Mouse (Mus musculus) brain, embryonic 18.5 days (tissue): ENCODE data around the gene Nadk2.

Source experiments
- DNase-seq: peaks from one replicate; pipeline ENCODE4 v3.0.0-alpha.2; 2012; ENCODE audit warnings: low read depth, low spot score

Nadk2 gene

DNA sequence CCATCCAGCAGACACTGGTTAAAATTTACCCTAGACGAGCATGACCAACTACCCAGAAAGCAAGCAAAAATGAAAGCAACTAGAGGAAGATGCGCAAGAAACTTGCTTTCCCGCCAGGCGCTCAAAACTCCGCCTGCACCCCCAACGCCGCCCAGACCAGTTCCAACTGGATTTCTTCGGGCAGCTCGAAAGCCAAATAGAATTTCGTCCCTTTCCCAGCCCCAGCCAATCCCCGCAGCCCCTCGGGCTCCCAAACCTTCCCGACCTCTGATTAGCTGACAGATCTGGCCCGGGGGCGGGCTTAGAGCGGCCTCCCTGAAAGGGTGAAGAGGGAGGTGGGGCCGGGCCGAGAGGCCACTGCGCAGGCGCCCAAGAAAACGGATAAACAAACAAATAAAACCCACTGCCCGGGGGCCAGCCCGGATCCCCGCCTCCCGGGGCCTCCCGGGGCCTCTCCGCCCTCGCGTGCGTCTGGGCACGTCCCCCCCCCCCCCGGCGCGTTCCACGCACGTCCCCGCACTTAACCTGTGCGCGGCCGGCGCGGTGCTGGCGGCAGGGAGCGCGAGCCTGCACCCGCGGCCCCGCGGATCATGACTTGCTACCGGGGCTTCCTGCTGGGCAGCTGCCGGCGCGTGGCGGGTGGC is at the start of gene Nadk2:
TSS of gene Nadk2 (plus strand) at position 349 of the 644 bp plus-strand sequence.
- peak; percentile 97 for DNase-seq

DNA sequence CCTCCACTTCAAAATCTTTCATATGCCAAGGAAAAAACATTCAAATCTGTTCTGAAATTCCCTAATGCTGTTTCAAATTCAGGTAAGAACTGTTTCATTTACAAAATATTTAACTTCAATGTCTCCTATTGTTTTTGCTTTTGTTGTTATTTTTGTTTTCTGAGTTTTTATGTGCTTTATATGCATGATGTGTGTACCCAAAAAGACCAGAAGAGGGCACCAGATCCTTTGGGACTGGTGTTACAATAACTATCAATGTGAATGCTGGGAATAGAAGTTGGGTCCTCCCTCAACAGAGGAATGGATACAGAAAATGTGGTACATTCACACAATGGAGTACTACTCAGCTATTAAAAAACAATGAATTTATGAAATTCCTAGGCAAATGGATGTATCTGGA is 15.4 kb upstream of the Nadk2 start:
- DNase-seq: no peak

DNA sequence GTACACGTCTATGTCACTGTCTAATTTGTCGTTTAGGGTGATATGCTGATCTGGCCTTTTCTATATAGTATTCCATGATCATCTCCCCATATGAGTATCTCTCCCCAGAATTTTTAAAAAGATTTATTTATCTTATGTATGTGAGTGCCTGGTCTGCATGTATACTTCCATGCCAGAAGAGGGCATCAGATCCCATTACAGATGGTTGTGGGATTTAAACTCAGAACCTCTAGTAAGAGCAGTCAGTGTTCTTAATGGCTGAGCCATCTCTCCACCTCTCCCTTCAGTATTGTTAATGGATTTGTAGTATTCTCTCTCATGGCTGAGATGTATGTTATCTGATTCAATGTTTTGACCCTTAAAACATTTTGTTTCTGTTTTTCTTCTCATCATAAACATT is 11.2 kb upstream of the Nadk2 start:
- no peak for DNase-seq

DNA sequence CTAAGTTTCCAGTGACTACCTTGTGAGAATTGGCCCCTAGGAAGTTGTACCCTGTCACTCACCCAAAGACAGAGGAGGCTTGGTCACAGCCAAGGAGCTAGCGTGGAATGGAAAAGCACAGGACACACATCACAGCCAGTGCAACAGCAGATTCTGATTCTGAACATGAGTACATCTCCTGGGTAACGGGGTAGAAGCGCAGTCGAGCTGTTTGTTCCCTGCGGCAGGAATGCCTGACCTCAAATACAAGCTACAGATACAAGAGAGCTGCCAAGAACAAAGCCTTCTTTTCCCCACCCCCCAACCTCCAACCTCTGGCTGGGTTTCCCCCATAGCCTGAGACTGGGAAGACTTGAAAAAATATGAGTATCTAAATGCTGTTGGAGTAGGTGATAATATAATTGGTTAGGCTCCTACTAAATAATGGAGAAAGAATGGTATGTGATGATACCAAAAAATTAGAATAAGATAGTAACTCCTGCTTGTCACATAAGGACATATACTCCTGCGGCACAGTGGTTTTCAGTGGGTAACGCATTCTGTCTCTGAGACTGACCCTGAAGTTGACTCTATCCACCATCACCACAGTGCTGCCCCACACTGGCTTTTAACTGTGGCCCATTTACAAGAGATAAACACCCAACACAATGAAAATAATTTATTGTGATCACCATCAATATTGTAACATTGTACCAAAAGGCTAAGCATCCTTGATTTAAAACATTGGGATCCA is 9.7 kb upstream of the Nadk2 start:
- no peak for DNase-seq

DNA sequence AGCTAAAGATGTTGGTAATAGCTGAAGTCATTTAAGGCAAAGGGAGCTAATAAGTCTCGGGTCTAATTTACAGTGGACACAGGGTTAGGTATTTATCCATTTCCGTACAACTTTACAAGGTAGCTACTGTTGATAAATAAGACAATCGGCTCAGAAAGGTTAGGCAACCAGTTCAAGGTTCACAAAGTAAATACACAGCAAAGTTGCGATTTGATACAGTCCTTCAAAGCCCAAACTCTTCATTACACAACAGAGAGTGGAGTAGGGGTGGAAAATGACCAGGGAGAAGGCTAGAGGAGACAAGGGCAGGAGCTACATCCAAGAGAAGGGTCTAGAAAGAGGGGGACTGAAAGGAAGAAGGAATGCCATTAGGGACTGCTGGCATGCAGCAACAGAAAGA is 2.2 kb upstream of the Nadk2 start:
- DNase-seq: no peak

DNA sequence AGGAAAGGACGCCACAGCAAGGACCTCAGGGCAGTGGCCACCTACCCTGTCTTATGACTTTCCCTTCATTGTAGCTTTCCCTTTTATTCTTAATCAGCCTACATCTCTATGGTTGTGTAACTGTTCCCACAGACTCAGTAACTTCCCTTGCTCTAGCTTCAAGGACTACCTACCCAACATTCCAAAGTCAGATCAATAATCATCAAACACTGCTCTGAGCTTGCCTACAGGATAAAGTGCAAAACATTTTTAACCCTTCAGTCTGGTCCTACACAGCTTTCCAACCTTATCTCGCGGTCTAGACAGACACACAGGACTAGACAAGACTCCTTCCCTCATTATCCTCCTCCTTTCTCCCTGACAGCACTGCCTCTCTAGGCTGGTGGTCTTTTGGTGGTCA is 707 bp upstream of the Nadk2 start:
- DNase-seq: no peak

DNA sequence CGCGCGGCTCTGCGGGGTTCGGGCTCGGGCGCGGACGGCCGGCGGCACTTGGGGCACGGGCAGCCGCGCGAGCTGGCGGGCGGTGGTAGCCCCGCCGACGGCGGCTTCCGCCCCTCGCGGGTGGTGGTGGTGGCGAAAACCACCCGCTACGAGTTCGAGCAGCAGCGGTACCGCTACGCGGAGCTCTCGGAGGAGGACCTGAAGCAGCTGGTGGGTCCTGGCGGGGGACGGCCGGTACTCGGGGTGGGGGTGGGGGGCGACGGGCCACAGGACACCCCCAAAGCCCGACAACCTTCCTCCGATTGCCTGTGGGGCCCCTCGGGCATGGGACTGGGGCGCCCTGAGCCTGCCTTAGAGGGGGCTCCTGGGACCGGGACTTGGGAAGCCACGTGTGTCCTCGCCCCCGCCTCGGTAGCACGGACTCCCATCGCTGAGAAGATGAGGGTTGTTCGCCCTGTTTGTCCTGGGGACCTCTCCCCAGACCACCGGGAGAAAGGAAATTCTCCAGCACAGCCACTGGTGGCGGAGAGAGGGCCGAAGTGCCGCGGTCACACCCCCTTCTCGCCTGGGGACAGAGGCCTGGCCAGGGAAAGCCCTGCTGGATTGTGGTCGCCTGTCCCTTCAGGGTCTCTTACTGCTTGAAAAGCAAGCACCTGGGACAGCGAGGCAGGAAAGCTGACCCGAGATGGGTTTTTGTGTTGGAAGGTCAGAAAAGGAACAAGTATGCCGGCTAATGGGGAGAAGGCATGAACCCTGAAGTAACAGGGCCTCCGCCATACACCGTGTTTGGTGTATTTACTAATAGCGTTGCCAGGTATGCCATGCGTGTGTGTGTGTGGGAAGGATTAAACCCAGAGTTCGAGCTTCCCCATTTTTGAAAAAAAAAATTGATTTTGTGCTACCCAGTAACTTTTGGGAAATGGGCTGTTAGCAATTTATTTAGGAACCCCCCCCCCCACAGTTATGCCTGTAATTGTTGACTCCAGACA is 790 bp downstream of the Nadk2 start:
- no peak for DNase-seq

DNA sequence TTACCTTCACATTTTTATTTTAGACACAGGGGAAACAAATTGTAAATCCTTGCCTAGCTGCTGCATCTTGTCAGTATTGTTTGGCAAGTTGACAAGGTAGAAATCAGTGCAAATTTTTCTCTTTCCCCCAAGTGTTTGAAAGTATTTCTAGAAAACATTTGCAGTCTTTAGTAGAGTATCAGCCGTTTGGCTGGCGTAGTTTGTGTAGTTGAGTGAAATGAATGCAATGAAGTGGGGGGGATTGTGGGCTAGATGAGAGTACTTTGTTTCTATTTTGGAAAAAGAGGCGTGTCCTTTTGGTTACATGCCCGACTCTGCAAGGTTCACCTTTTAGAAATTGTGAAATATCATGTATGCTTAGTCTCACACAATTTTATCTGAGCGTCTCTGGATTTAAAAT is 1.6 kb downstream of the Nadk2 start:
- no peak for DNase-seq

DNA sequence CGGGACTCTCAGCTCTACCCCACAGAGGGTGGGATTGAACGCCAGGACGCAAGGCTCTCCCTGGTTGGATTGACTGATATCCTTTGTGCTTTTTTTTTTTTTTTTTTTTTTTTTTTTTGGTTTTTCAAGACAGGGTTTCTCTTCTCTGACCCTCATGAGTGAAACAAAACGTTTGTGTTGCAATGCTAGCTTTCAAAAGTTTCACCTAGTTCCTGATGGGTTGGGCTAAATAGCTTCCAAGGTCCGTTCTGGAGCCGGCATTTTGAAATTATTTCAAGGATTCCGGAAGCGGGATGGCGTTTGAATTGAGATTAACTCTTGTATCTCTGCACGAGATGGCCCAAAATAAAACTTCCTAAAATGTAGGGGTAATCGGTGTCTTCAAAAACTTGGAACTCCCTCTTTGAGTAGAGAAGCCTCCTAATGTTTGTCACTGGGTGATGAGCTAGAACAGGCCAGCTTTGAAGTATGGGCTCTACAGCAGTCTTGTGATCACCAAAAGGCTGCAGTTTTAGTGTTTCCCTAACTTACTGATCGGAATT is 2.1 kb downstream of the Nadk2 start:
- no peak for DNase-seq

DNA sequence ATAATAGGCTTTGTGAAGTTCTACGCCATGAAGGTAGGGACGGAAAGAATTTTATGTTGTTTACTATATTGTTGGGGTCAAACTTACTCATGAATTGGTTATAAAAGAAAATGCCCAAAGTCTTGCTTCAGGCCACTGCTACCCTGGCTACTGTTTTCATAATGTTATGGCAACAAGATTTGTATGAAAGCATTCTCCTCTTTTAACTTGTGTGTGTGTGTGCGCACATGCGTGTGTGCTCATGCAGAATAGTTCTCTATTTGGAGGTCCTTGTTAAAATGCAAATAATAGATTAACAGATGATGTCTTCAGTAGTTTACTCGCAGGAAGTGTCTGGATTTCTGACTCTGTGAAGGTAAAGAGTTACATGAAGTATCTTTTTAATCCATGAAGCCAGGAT is 2.6 kb downstream of the Nadk2 start:
- DNase-seq: no peak

DNA sequence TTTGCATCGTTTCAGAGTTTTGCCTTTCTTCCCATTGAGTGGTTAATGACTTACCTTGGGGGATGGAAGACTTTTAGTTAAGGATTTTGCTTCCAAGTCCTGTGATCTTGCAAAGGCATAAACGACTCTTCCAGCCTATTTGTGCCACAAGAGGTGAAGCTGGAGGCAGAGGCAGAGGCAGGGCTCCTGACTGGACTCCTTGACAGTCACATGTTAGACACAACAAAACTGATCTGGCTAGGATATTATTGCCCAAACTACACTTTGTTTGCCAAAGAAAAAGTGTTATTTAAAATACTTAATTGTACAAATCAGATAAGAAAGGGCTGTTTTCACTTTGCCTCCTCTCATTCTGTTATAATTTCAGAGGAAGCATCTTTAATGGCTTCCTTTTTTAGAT is 3.1 kb downstream of the Nadk2 start:
- no peak for DNase-seq

DNA sequence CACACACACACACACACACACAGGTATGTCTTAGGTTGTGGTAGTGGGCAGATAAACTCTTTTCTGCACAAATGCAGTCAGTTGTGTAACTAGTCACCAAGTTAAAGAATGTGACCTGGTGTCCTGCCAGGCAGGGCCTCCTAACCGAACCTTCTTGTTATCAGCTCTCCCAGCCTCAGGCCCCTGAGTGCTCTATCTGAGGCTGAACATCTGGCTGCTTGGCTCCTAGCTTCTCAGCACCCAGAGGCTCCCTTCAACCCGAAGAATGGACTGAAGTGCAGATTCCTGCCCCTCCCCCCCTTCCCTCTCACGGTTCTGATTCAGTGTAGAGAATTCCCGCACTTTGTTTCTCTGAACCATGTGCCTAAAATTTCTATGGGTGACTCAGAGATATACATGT is 3.6 kb downstream of the Nadk2 start:
- no peak for DNase-seq

DNA sequence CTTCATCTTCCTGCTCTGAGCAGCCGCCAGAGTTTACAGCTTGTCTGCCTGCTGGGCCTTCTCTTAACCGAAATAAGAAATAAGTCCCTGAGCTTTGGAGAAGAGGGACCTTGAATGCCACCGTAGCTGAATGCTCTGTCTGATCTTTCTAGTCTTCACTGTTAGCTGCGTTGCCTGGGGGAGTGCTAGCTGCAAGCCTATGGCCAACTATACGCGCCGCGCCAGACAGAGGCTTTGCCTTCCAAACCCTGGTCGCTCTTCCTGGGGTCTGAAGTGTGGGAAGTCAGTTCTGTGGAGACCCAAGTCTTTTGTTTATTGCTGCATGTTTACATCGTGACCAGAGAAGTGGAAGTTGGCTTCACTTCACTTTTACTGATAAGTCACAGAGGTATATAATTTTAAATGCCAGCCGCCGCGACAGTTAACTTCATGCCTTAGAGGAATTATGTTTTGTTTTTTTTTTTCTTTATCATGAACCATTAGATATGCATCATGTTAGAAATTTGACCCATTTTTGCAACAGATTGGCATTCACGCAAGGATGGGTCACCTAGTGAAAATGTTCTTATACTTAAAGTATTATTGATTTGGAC is 4.6 kb downstream of the Nadk2 start:
- no peak for DNase-seq

DNA sequence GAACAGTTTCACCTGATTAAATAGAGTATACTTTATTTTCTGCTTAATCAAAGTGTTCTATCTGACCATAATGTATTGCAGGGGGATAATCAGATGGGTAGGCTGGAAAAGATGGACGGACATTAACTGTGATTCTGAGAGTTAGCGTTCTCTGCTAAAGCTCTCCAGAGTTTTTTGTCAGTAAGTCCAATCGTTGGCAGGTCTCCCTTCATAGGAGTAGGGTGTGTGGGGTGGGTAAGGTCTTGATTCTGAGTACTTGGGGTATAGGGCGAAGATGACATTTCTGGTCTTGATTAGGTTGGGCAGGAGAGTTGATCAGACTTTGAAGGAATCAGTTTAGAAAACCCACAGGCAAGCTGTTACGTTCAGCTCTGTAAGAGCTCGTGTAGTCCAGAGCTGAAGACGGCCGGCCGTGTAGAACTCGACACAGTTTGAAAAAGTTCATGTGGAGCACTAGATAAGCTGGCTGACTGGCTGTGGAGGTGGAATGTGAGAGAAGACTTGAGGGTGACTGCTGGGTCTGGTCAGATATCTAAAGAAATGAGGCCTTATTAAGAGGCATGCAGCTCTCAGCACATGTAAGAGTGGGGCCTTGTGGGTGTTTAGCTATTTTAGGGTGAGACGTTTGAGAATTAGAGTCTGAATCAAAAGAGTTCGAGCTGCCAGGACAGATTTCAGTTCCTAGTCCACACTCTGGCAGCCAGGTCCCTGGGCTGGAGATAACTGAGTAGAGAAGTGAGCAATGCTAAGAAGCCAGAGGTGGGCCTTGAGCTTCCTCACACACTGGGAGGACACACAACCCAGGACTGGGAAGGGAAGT is 7.6 kb downstream of the Nadk2 start:
- DNase-seq: no peak

DNA sequence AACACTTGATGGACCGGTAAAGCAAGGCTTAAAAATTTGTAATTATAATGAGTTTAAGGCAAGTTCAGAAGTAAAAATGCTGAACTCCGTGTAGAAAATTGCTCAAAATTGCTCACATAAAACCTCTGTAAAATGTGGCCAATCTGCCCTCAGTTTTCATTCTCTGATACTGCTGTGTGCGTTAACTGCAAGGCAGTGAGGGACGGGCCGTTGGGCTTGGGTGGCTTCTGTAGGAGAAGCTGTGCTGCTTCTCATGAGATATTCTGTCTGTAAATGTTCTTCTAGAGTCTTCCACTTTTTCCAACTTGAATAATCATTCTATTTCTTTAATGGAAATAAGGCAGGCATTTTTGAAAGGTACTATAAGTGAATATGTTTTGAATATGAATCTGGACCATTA is 8.6 kb downstream of the Nadk2 start:
- DNase-seq: no peak

DNA sequence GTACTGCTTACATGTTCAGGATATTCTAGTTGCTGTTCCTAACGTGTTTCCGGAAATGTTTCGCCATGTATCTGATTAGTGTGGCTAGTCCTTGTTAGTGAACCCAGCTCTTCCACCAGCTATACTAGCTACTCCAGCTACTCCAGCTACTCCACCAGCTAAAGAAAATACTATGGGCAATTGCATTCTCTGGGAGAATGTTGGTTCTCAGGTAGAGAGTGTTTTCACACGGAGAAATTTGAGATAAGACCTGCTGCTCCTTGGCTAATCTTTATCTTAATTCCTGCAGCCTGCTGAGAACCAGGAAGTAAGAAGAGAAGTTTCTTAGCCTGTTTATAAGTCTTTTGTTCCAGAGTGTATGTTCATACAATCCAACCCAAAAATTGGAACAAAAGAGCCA is 9.1 kb downstream of the Nadk2 start:
- no peak for DNase-seq

DNA sequence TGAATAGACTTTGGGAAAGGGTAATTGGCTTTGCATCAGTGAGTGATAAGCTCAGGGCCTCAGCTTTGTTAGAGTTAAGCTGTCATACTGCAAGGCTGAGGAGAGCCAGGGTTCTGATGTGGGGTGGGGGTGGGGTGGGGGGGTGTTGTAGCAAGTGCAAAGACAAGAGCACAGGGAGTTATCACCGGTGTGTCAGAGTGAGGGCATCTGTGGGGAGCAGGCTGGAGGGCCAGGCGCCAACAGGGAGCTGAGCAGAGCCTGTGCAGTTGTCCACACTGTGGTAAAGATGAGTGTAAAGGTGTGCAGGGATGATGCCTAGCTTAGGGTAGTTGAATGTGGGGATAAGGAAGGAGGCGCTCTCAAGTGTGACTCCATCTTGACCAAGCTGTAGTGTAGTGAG is 10.2 kb downstream of the Nadk2 start:
- DNase-seq: no peak

DNA sequence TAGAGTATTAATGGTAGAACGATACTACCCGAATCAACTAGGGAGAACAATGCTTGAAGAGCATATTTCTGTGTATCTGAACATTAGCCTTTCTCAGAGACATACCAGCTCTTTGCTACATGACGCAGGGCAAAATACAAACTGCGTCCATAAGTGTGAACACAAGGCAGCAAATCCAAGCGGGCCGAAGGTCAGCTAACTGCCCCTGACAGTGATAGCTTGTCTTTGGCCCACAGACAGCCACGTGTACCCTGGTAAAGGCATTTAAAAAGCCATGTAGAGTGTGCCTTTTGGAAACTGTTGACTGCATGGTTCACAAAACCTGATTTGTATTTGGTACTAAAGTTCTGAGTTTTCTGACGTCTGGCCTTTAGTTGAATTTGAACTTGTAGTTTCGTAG is 11.7 kb downstream of the Nadk2 start:
- DNase-seq: no peak

DNA sequence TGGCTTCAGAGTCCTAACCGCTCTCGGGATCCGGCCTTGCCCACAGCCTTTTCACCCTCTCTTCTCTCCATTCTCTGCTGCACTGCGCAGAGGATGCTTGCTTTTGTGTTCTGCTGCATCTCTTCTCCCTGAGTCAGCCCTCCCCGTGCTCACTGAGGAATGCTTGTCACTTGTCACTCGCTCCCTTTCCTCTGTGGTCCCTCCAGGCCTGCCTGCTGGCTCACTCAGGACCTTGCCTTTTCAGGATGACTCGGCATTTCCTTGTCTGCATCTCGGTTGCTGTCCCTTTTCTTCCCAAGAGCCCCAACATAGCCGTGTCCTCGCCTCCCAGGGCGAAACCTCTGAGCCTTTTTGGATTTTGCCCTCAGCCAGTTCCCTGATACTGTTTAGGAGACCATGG is 15.8 kb downstream of the Nadk2 start:
- DNase-seq: no peak

DNA sequence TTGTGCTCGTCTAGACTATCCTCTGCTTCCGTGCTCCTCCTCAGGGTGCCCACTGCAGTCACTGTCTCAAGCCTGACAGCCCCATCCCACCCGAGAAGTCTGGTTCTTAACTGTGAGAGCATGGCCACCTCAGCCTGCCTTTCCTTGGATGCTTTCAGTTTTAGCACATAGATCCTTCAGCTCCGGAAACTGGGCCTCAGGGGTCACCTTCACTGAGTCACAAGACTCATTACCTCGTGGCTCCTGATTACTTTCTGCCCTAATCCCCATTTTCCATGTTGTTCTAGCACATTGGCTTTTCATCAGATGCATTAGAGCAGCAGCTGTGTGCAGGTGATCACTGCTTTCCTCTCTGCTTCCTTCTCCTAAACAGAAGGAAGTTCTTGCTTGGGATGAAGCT is 16.4 kb downstream of the Nadk2 start:
- no peak for DNase-seq
